Mouse (Mus musculus): ENCODE measurements around the gene Gm11096.

GRCm38 (mm10) chr17:81403121-81403520 lies 38.4 kb upstream of the Gm11096 start:
- TF ChIP-seq CTCF (IDR thresholded peaks at IDR 0.05; ENCODE audit: low read depth) = no peak
- no peak for TF ChIP-seq EP300 (IDR thresholded peaks at IDR 0.05; ENCODE audit: low read depth)

All from liver, embryonic 14.5 days (tissue).